In the genomic region with DNA sequence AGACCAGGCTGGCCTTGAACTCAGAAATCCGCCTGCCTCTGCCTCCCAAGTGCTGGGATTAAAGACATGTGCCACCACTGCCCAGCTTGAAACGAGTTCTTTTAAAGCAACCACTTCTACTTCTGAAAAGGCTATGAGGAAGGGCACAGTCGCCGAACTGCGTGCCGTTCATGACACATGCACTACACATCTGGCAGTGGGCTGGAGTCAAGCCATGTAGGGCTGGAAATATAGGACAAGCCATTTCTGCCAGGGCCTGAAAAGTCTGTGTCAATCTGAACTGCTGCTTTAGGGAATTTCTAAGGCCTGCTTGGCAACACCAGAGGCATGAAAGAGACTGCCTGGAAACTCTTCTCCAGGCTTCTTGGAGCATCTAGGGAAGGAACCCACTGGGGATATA, we compare ENCODE assay signal across 23 mouse cellular contexts.
"Had no signal": no experiment of that assay in that cellular context is flagged by ENCODE, and none has a peak within 500 bp of the region (broad histone marks: within the 10 kb centered on the region; RNA-seq: fewer than 3 reads in every experiment).

No protein-coding gene starts in this region.

- H3K9me3 ChIP-seq: heart, embryonic 10.5 days; heart, embryonic 12.5 days; hindbrain, embryonic 13.5 days; hindbrain, embryonic 15.5 days; kidney, embryonic 15.5 days; limb, embryonic 13.5 days; limb, embryonic 15.5 days; liver, embryonic 12.5 days had no signal

- H3K4me1 ChIP-seq: hindbrain, embryonic 15.5 days; limb, embryonic 13.5 days; limb, embryonic 15.5 days; liver, embryonic 12.5 days had no signal

- H3K27ac ChIP-seq: heart, embryonic 10.5 days; hindbrain, embryonic 13.5 days; hindbrain, embryonic 15.5 days; kidney, embryonic 15.5 days; kidney, postnatal 0 days; limb, embryonic 13.5 days; limb, embryonic 15.5 days; liver, embryonic 12.5 days; liver, embryonic 14.5 days had no signal

- H3K4me3 ChIP-seq: heart, embryonic 10.5 days; heart, embryonic 12.5 days; hindbrain, embryonic 13.5 days; hindbrain, embryonic 15.5 days; kidney, embryonic 15.5 days; limb, embryonic 13.5 days; limb, embryonic 15.5 days; liver, embryonic 12.5 days had no signal

- H3K27me3 ChIP-seq: heart, embryonic 12.5 days; hindbrain, embryonic 13.5 days; hindbrain, embryonic 15.5 days; kidney, embryonic 15.5 days; limb, embryonic 13.5 days; limb, embryonic 15.5 days; liver, embryonic 12.5 days had no signal

- H3K9ac ChIP-seq: heart, embryonic 12.5 days; hindbrain, embryonic 13.5 days; hindbrain, embryonic 15.5 days; kidney, embryonic 15.5 days; limb, embryonic 13.5 days; limb, embryonic 15.5 days; liver, embryonic 12.5 days; liver, embryonic 14.5 days had no signal

- ATAC-seq: intestine, embryonic 16.5 days; liver, embryonic 12.5 days had no signal

- H3K4me2 ChIP-seq: heart, embryonic 12.5 days; hindbrain, embryonic 13.5 days; hindbrain, embryonic 15.5 days; kidney, embryonic 15.5 days; limb, embryonic 13.5 days; limb, embryonic 15.5 days; liver, embryonic 12.5 days had no signal

- DNase-seq: gastrocnemius, postnatal 14 days; gastrocnemius, postnatal 36 days; heart, adult 18-20 months; heart, postnatal 10 days; kidney, adult 11 months; kidney, adult 2 months; kidney, adult 9 months; kidney, postnatal 14 days; kidney, postnatal 36 days; layer of hippocampus, adult 9-11 months; layer of hippocampus, postnatal 36 days; left cerebral cortex, postnatal 4 days had no signal
